Mouse (Mus musculus) stomach, embryonic 16.5 days (tissue): ENCODE data around the gene Noxo1. TPM values are rescaled to one million over a fixed set of nuclear protein-coding genes. Genes with fewer than 3 reads are reported as not detected.

Experiments
- polyA plus RNA-seq: library from polyadenylated mRNA; unstranded; fragments of >200 nt; fragmentation: Nextera tagmentation; extraction: Ambion mirVana; gene quantifications from 2 replicates; pipeline ENCODE4 v1.2.1, GENCODE M21; 2015

Gene Noxo1
- polyA plus RNA-seq, 1 experiment from 2014 or later, result 5.8 TPM

Other genes with a start within 250 kb of the Noxo1 start
- gene E4f1, start 225.9 kb upstream of the Noxo1 start, polyA plus RNA-seq, result 29.4 and 35.0 TPM in 2 replicates
- 49.6 and 54.5 TPM in 2 replicates for gene Pgp, start 225.8 kb upstream of the Noxo1 start, polyA plus RNA-seq
- 0.36 and 0.46 TPM in 2 replicates for gene Bricd5, start 222.3 kb upstream of the Noxo1 start, polyA plus RNA-seq
- gene Mlst8, start 217.2 kb upstream of the Noxo1 start, polyA plus RNA-seq, result 29.0 and 33.6 TPM in 2 replicates
- gene Caskin1, start 207.6 kb upstream of the Noxo1 start, polyA plus RNA-seq, result 1.5 and 2.3 TPM in 2 replicates
- 80.6 and 104 TPM in 2 replicates for gene Traf7, start 168.3 kb upstream of the Noxo1 start, polyA plus RNA-seq
- gene Rab26, start 162.0 kb upstream of the Noxo1 start, polyA plus RNA-seq, result 7.9 and 9.4 TPM in 2 replicates
- 21.7 and 22.2 TPM in 2 replicates for gene Pkd1, start 146.4 kb upstream of the Noxo1 start, polyA plus RNA-seq
- gene Tsc2, start 63.6 kb upstream of the Noxo1 start, polyA plus RNA-seq, result 53.1 and 57.2 TPM in 2 replicates
- gene Nthl1, start 63.6 kb upstream of the Noxo1 start, polyA plus RNA-seq, result 18.0 and 19.1 TPM in 2 replicates
- gene Slc9a3r2, start 45.9 kb upstream of the Noxo1 start, polyA plus RNA-seq, result 38.0 and 39.0 TPM in 2 replicates
- 0.37 and 0.39 TPM in 2 replicates for gene Npw, start 37.8 kb upstream of the Noxo1 start, polyA plus RNA-seq
- 13.6 and 13.7 TPM in 2 replicates for gene Zfp598, start 26.5 kb upstream of the Noxo1 start, polyA plus RNA-seq
- gene Syngr3, start 6.3 kb upstream of the Noxo1 start, polyA plus RNA-seq, result 6.1 and 6.2 TPM in 2 replicates
- gene Gfer, start 78 bp upstream of the Noxo1 start, polyA plus RNA-seq, result 34.5 and 35.2 TPM in 2 replicates
- gene Tbl3, start 11.4 kb downstream of the Noxo1 start, polyA plus RNA-seq, result 63.6 and 70.4 TPM in 2 replicates
- gene Rnf151, start 21.8 kb downstream of the Noxo1 start, polyA plus RNA-seq, result 0.14 TPM in 1 of 2 replicates, not detected in the other
- 1,212 and 1,230 TPM in 2 replicates for gene Rps2, start 21.9 kb downstream of the Noxo1 start, polyA plus RNA-seq
- gene Ndufb10, start 28.2 kb downstream of the Noxo1 start, polyA plus RNA-seq, result 225 and 246 TPM in 2 replicates
- gene Rpl3l, start 31.6 kb downstream of the Noxo1 start, polyA plus RNA-seq, result 0.25 and 0.57 TPM in 2 replicates
- 40.3 and 45.5 TPM in 2 replicates for gene Msrb1, start 40.4 kb downstream of the Noxo1 start, polyA plus RNA-seq
- 0.81 and 1.0 TPM in 2 replicates for gene Hs3st6, start 56.8 kb downstream of the Noxo1 start, polyA plus RNA-seq
- gene Meiob, start 108.1 kb downstream of the Noxo1 start, polyA plus RNA-seq, result 0.10 TPM in 1 of 2 replicates, not detected in the other
- gene Hagh, start 143.9 kb downstream of the Noxo1 start, polyA plus RNA-seq, result 50.9 and 53.1 TPM in 2 replicates
- 29.9 and 36.5 TPM in 2 replicates for gene Fahd1, start 154.1 kb downstream of the Noxo1 start, polyA plus RNA-seq
- gene Igfals, start 169.8 kb downstream of the Noxo1 start, polyA plus RNA-seq, result 3.7 and 4.2 TPM in 2 replicates
- 44.1 and 47.9 TPM in 2 replicates for gene Nubp2, start 190.1 kb downstream of the Noxo1 start, polyA plus RNA-seq
- 31.5 and 32.7 TPM in 2 replicates for gene Spsb3, start 190.4 kb downstream of the Noxo1 start, polyA plus RNA-seq
- gene Eme2, start 198.9 kb downstream of the Noxo1 start, polyA plus RNA-seq, result 32.3 and 33.5 TPM in 2 replicates
- 91.2 and 96.2 TPM in 2 replicates for gene Mrps34, start 198.9 kb downstream of the Noxo1 start, polyA plus RNA-seq
- gene Nme3, start 200.3 kb downstream of the Noxo1 start, polyA plus RNA-seq, result 63.1 and 64.8 TPM in 2 replicates
- gene Mapk8ip3, start 240.7 kb downstream of the Noxo1 start, polyA plus RNA-seq, result 32.8 and 33.4 TPM in 2 replicates